Mouse (Mus musculus) kidney, postnatal 0 days (tissue): ENCODE results near the gene Zfp691. TPM values are rescaled to one million over a fixed set of nuclear protein-coding genes. Genes with fewer than 3 reads are reported as not detected.
A peak's percentile ranks its signal among the peaks of the same experiment; 100 is the strongest.

Experiments
- ATAC-seq: fragments of 200-750 bp; cut with Nextera tagmentation; replicated peaks from 2 replicates; pipeline ENCODE4 v1.8.0; 2017; ENCODE audit warnings: low read depth, moderate number of reproducible peaks, moderate TSS enrichment, moderate library complexity; ENCODE audit not compliant: low FRiP score
- DNase-seq: peaks from one replicate; pipeline ENCODE4 v3.0.0-alpha.2; 2016; ENCODE audit warnings: low spot score
- H3K27ac ChIP-seq: fragments of 300-500 bp; sonication (generic); 2 replicates; pipeline ENCODE4 v1.5.1; 2014; ENCODE audit warnings: mild to moderate bottlenecking
- H3K27me3 ChIP-seq: fragments of 300-500 bp; sonication (generic); 2 replicates; pipeline ENCODE4 v1.6.1; 2014; ENCODE audit warnings: low read length, mixed read lengths; ENCODE audit not compliant: insufficient read depth
- H3K36me3 ChIP-seq: fragments of 300-500 bp; sonication (generic); 2 replicates; pipeline ENCODE4 v1.6.1; 2014; ENCODE audit warnings: low read length, mixed read lengths; ENCODE audit not compliant: insufficient read depth
- H3K4me1 ChIP-seq: fragments of 300-500 bp; sonication (generic); replicated peaks from 2 replicates; pipeline ENCODE4 v1.6.1; 2014; ENCODE audit warnings: antibody characterized with exemption, low read length, mixed read lengths; ENCODE audit not compliant: insufficient read depth
- H3K4me2 ChIP-seq: fragments of 300-500 bp; sonication (generic); 2 replicates; pipeline ENCODE4 v1.6.1; 2014; ENCODE audit warnings: mild to moderate bottlenecking, low read length, moderate library complexity, mixed read lengths
- H3K4me3 ChIP-seq: fragments of 300-500 bp; sonication (generic); replicated peaks from 2 replicates; pipeline ENCODE4 v1.5.1; 2014; ENCODE audit warnings: low read depth, low read length
- H3K9ac ChIP-seq: fragments of 300-500 bp; sonication (generic); 2 replicates; pipeline ENCODE4 v1.6.1; 2014; ENCODE audit warnings: low read depth, low read length
- H3K9me3 ChIP-seq: fragments of 300-500 bp; sonication (generic); replicated peaks from 2 replicates; pipeline ENCODE4 v1.6.1; 2016; ENCODE audit warnings: low read length, inconsistent platforms, mixed read lengths
- CTCF ChIP-seq: IDR thresholded peaks from 2 replicates; pipeline ENCODE4 v1.5.1; 2016; ENCODE audit warnings: antibody characterized with exemption, low read depth, mild to moderate bottlenecking, moderate library complexity
- WGBS: fragments of 180-500 bp; shearing (Covaris S2); extraction: QIAGEN DNeasy Blood & Tissue Kit; methylation state at CpG from one replicate; pipeline ENCODE4 v1.1.7; 2014; 5-methylcytosine and 5-hydroxymethylcytosine counted together
- polyA plus RNA-seq: library from polyadenylated mRNA; unstranded; fragments of >200 nt; fragmentation: Nextera tagmentation; extraction: Ambion mirVana; gene quantifications from 2 replicates; pipeline ENCODE4 v1.2.1, GENCODE M21; 2015

Gene Zfp691
- polyA plus RNA-seq, 1 experiment from 2014 or later, result 6.1 TPM

DNA sequence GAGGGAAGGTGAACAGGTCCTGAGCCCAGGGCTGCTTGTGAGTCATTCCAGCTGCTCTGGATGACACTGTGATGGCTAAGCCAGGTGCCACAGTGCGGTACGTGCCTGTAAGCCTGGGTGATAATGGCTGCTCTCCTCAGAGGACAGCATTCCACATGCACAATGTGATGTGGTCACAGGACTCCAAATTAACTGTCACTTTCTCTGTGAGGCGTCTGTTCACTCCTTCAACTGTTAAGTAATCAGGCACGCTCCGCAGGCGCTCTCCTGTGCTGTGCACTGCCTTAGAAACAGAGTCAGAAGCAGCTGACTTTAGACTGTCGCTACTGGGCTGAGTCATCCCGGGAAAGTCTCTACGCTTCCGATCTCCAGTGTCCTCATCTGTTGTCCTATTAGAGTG lies 32.8 kb downstream of the Zfp691 start:
- Histone ChIP-seq H3K9me3 (no peaks in the 10 kb centered on the region), H3K27ac (no peak overlapping the region), H3K4me1 (no peaks in the 10 kb centered on the region), H3K9ac (no peak overlapping the region), H3K36me3 (peaks cover 16% of the 10 kb centered on the region), H3K4me3 (no peak overlapping the region), H3K4me2 (no peak overlapping the region), H3K27me3 (no peaks in the 10 kb centered on the region)
- DNase-seq (no peak), ATAC-seq (no peak)
- TF ChIP-seq CTCF, result no peak
- 72% methylated on average over 10 of the region's 10 CpGs for WGBS

DNA sequence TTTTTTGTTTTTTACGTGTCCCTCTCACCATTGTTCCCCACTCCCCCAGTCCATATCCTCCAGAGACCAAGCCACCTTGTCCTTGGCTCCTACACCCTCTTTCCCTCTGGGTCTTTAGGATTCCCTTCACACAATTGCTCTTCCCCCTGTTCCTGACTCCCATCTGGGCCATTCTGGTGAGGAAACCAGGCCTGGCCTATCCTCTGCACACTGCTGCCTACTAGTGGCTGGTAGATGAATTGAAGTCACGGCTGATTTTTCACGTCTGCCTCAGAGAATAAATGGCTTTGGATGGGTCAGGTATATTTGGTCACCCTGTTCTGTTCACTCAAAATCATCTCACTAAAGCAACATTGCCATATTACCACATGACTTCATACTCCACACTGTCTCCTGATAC lies 33.9 kb downstream of the Zfp691 start:
- Histone ChIP-seq H3K9me3 (no peaks in the 10 kb centered on the region), H3K4me3 (no peak overlapping the region), H3K4me2 (no peak overlapping the region), H3K36me3 (peaks cover 26% of the 10 kb centered on the region), H3K27me3 (no peaks in the 10 kb centered on the region), H3K9ac (no peak overlapping the region), H3K27ac (no peak overlapping the region), H3K4me1 (no peaks in the 10 kb centered on the region)
- DNase-seq (peak; percentile 47), ATAC-seq (no peak)
- WGBS, result 61% methylated on average over 3 of the region's 3 CpGs
- TF ChIP-seq CTCF, result peak; percentile 79

DNA sequence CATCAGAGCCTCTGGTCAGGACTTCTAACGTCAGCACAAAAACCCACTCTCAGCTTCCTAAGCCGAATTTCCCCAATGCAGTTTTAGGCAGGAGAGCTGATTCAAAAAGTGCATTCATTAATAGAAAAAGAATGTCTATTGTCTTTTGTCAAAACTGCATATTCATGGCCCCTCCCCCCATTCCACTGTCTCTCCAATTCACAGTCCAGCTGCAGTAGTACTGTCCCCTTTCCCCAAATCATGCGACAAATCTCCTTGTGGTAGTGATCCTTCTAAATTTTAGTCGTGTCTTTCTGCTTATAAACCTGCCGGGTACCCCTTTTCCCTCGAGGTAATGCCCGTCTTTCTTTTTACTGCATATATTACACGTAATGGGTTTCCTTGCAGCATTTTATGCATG lies 35.2 kb downstream of the Zfp691 start:
- H3K4me1 ChIP-seq, result no peaks in the 10 kb centered on the region
- no peak overlapping the region; the same call in 1 of the 2 replicates for H3K4me2 ChIP-seq
- H3K36me3 ChIP-seq, result peaks cover 40% of the 10 kb centered on the region
- no peak overlapping the region for H3K27ac ChIP-seq
- no peaks in the 10 kb centered on the region for H3K27me3 ChIP-seq
- ATAC-seq, result no peak
- TF ChIP-seq CTCF, result no peak
- no peak overlapping the region for H3K4me3 ChIP-seq
- no peak for DNase-seq
- WGBS, result 66% methylated on average over 8 of the region's 8 CpGs
- H3K9me3 ChIP-seq, result no peaks in the 10 kb centered on the region
- H3K9ac ChIP-seq, result no peak overlapping the region

DNA sequence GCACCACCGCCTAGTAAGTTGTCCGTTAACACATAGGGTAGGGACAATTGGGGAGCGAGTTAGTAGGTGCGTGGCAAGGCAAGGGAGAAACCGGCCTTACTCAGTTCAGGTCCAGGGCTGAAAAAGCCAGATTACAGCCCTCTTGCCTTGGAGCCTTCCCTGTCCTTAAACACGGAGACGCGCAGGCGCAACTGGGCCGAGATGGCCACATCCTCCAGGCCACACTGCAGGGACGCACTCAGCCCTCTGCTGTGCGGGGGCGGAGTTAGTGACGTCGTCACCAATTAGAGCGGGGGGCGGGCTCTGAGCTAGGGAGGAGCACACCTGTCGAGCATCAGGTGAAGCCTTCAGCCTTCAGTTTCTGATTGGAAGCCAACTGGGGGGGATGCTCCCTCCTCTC lies 35.8 kb downstream of the Zfp691 start:
- no peaks in the 10 kb centered on the region for H3K27me3 ChIP-seq
- ATAC-seq (peak; percentile 85), DNase-seq (peak; percentile 82)
- no peak for TF ChIP-seq CTCF
- H3K36me3 ChIP-seq, result peaks cover 46% of the 10 kb centered on the region
- H3K27ac ChIP-seq, result peak overlapping the region; percentile 60
- H3K9me3 ChIP-seq, result no peaks in the 10 kb centered on the region
- H3K4me1 ChIP-seq, result no peaks in the 10 kb centered on the region
- WGBS, result 15% methylated on average over 15 of the region's 18 CpGs
- 0 out of 2 replicates have a peak overlapping the region, but pooled peaks have one; percentile 19 for H3K9ac ChIP-seq
- H3K4me2 ChIP-seq, result peak overlapping the region; percentile 41
- H3K4me3 ChIP-seq, result no peak overlapping the region

DNA sequence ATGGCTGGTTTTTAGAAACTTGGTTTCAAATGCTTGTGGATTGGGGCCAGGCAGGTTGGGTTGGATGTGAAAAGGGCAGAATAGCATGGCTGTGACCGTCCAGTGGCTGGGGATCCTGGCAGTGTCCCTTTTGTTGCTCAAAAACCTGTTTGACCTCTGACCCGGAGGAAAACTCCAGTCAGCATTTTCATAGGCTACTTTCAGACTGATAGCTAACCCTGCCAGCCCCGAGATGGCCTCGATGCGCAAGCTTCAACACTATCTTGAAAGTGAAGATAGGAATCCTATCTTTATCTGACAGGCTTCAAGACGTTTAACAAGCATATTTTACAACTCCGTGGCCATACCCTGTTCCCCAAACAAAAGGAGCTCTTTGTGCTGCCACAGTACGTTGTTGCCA lies 36.7 kb downstream of the Zfp691 start:
- DNase-seq (no peak), ATAC-seq (no peak)
- Histone ChIP-seq H3K27ac (no peak overlapping the region), H3K4me3 (no peak overlapping the region), H3K9me3 (no peaks in the 10 kb centered on the region), H3K36me3 (peaks cover 54% of the 10 kb centered on the region), H3K9ac (no peak overlapping the region), H3K4me2 (no peak overlapping the region), H3K27me3 (no peaks in the 10 kb centered on the region), H3K4me1 (no peaks in the 10 kb centered on the region)
- no peak for TF ChIP-seq CTCF
- WGBS, result 77% methylated on average over 8 of the region's 8 CpGs

DNA sequence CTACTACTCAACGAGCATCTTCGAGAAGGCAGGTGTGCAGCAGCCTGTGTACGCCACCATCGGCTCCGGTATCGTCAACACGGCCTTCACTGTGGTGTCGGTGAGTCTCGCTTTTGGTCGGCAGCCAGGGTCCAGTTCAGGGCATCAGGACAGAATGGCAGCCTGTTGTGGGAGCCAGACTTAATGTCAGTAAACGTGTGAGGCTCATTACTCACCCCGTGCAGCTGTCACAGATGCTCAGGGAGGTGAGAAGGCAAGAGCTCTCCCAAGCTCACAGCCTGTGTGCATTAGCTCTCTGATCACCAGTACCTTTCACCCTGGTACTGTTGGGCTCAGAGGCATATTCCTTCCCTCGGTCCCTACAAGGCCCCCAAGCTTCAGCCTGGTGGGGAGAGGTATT lies 40.1 kb downstream of the Zfp691 start:
- Histone ChIP-seq H3K9me3 (no peaks in the 10 kb centered on the region), H3K27me3 (no peaks in the 10 kb centered on the region), H3K36me3 (peaks cover 60% of the 10 kb centered on the region), H3K27ac (no peak overlapping the region), H3K9ac (no peak overlapping the region), H3K4me3 (no peak overlapping the region), H3K4me2 (no peak overlapping the region), H3K4me1 (no peaks in the 10 kb centered on the region)
- WGBS, result 89% methylated on average over 13 of the region's 13 CpGs
- ATAC-seq (no peak), DNase-seq (no peak)
- no peak for TF ChIP-seq CTCF

DNA sequence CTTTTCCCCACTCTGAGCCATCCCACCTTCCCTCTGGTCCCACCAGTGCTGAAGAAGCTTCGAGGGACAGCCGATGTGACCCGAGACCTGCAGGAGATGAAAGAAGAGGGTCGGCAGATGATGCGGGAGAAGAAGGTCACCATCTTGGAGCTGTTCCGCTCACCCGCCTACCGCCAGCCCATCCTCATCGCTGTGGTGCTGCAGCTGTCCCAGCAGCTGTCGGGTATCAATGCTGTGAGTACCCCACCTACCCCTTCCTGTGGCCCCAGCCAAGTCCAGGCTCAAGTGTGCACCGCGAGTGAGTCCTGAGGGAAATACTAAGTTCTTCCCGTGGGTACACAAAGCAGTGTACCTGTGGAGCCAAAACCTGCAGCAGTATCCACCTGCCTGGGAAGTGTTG lies 40.7 kb downstream of the Zfp691 start:
- Histone ChIP-seq H3K27me3 (no peaks in the 10 kb centered on the region), H3K4me1 (no peaks in the 10 kb centered on the region), H3K9me3 (no peaks in the 10 kb centered on the region), H3K27ac (no peak overlapping the region), H3K36me3 (peaks cover 63% of the 10 kb centered on the region), H3K4me2 (no peak overlapping the region), H3K9ac (no peak overlapping the region), H3K4me3 (no peak overlapping the region)
- TF ChIP-seq CTCF, result no peak
- 86% methylated on average over 13 of the region's 13 CpGs for WGBS
- no peak for DNase-seq
- no peak for ATAC-seq
